Mouse (Mus musculus): ENCODE data around the gene Mettl5. TPM values are rescaled to one million over a fixed set of nuclear protein-coding genes. Genes with fewer than 3 reads are reported as not detected.
A peak's percentile ranks its signal among the peaks of the same experiment; 100 is the strongest.
"Not testable (repeated sequence)": the region's sequence is repeated elsewhere in the genome, so short reads cannot be mapped to it uniquely, and the experiment has no call there.

The Mettl5 gene
- total RNA-seq (2021), result 10 to 100 TPM; 14.1 to 16.6 TPM
- long read RNA-seq, experiment 1, transcript Mettl5-201 (7 exons, 968 nt), result major isoform, 9 of 12 reads
- long read RNA-seq, experiment 1, partial matches to known transcripts, result 0 of 12 reads
- long read RNA-seq, experiment 1, other reads (novel, unspliced or antisense), result 1 of 12 reads
- long read RNA-seq, experiment 2, transcript Mettl5-201 (7 exons, 968 nt), result major isoform, 10 of 15 reads
- long read RNA-seq, experiment 2, partial matches to known transcripts, result 0 of 15 reads
- long read RNA-seq, experiment 2, other reads (novel, unspliced or antisense), result 3 of 15 reads

GRCm38 (mm10) chr2:69885451-69886305, at the start of gene Mettl5:
Mettl5 (minus strand) TSS chr2:69885615.
- peak; percentile 87 to 91 for DNase-seq (ENCODE audit: low spot score in 2 of 2)

- DNase-seq (ENCODE audit: low spot score in 2 of 2), result no peak
Measured at GRCm38 (mm10) chr2:69924943-69925342, 39.5 kb upstream of the Mettl5 start.

- DNase-seq (ENCODE audit: low spot score in 2 of 2), result no peak
Measured at GRCm38 (mm10) chr2:69917301-69917700, 31.9 kb upstream of the Mettl5 start.

GRCm38 (mm10) chr2:69912801-69913200, 27.4 kb upstream of the Mettl5 start:
- DNase-seq (ENCODE audit: low spot score in 2 of 2), result no peak

- not testable (repeated sequence) for DNase-seq (ENCODE audit: low spot score in 2 of 2)
Measured at GRCm38 (mm10) chr2:69907394-69907793, 22.0 kb upstream of the Mettl5 start.

- no peak for DNase-seq (ENCODE audit: low spot score in 2 of 2)
Measured at GRCm38 (mm10) chr2:69903541-69903940, 18.1 kb upstream of the Mettl5 start.

- DNase-seq (ENCODE audit: low spot score in 2 of 2), result peak; percentile 32 to 45
Measured at GRCm38 (mm10) chr2:69897618-69898575, 12.5 kb upstream of the Mettl5 start.

- DNase-seq (ENCODE audit: low spot score in 2 of 2), result peak; percentile 97 to 98
Measured at GRCm38 (mm10) chr2:69897039-69897617, 11.7 kb upstream of the Mettl5 start, which contains the start of gene Ubr3. Ubr3 (plus strand) TSS chr2:69897246.

- no peak for DNase-seq (ENCODE audit: low spot score in 2 of 2)
Measured at GRCm38 (mm10) chr2:69896224-69896581, 10.8 kb upstream of the Mettl5 start.

- DNase-seq (ENCODE audit: low spot score in 2 of 2), result no peak
Measured at GRCm38 (mm10) chr2:69895502-69896223, 10.2 kb upstream of the Mettl5 start.

GRCm38 (mm10) chr2:69893891-69894290, 8.5 kb upstream of the Mettl5 start:
- no peak for DNase-seq (ENCODE audit: low spot score in 2 of 2)

GRCm38 (mm10) chr2:69893145-69893544, 7.7 kb upstream of the Mettl5 start:
- no peak for DNase-seq (ENCODE audit: low spot score in 2 of 2)

- DNase-seq (ENCODE audit: low spot score in 2 of 2), result no peak
Measured at GRCm38 (mm10) chr2:69890843-69891242, 5.4 kb upstream of the Mettl5 start.

- no peak for DNase-seq (ENCODE audit: low spot score in 2 of 2)
Measured at GRCm38 (mm10) chr2:69888957-69889356, 3.5 kb upstream of the Mettl5 start.

GRCm38 (mm10) chr2:69885050-69885449, 365 bp downstream of the Mettl5 start:
- no peak for DNase-seq (ENCODE audit: low spot score in 2 of 2)

GRCm38 (mm10) chr2:69884581-69884980, 834 bp downstream of the Mettl5 start:
- DNase-seq (ENCODE audit: low spot score in 2 of 2), result no peak

- no peak for DNase-seq (ENCODE audit: low spot score in 2 of 2)
Measured at GRCm38 (mm10) chr2:69883990-69884391, 1.4 kb downstream of the Mettl5 start.

GRCm38 (mm10) chr2:69862117-69862657, 23.2 kb downstream of the Mettl5 start:
- no peak for DNase-seq (ENCODE audit: low spot score in 2 of 2)

GRCm38 (mm10) chr2:69861485-69862091, 23.8 kb downstream of the Mettl5 start, which contains the start of gene Ssb:
Ssb (plus strand) TSS chr2:69861562.
- peak; percentile 93 to 96 for DNase-seq (ENCODE audit: low spot score in 2 of 2)

Measured in left cerebral cortex, adult 18-20 months (tissue).